Mouse (Mus musculus) C2C12 (cell line): ENCODE data around the gene Tdrd7. TPM values are rescaled to one million over a fixed set of nuclear protein-coding genes. Genes with fewer than 3 reads are reported as not detected.

Experiments used
- H3K27me3 ChIP-seq: one replicate; pipeline ENCODE4 v1.6.1; 2011; ENCODE audit not compliant: control insufficient read depth, insufficient read depth, insufficient read length
- H3K36me3 ChIP-seq: one replicate; pipeline ENCODE4 v1.6.1; 2011; ENCODE audit not compliant: control insufficient read depth, insufficient read depth
- H3K4me3 ChIP-seq: one replicate; pipeline ENCODE4 v1.5.1; 2011; ENCODE audit warnings: mild to moderate bottlenecking, control low read depth; ENCODE audit not compliant: poor library complexity, insufficient read depth, severe bottlenecking
- H3K79me2 ChIP-seq: one replicate; pipeline ENCODE4 v1.6.1; 2011; ENCODE audit not compliant: control insufficient read depth, insufficient read depth
- H3K79me3 ChIP-seq: one replicate; pipeline ENCODE4 v1.6.1; 2011; ENCODE audit warnings: low read depth, control low read depth
- H3ac ChIP-seq: one replicate; pipeline ENCODE3; 2011; ENCODE audit warnings: low read depth; ENCODE audit not compliant: control insufficient read depth, insufficient read length
- CEBPB ChIP-seq: IDR thresholded peaks from one replicate; pipeline ENCODE4 v1.6.1; 2011; ENCODE audit warnings: low read depth, mild to moderate bottlenecking, control low read depth, moderate library complexity
- CTCF ChIP-seq: IDR thresholded peaks from one replicate; pipeline ENCODE4 v1.5.1; 2011; ENCODE audit not compliant: control insufficient read depth, insufficient read depth, insufficient read length
- FOSL1 ChIP-seq: IDR thresholded peaks from one replicate; pipeline ENCODE4 v1.8.0; 2011; ENCODE audit warnings: mild to moderate bottlenecking, low read length; ENCODE audit not compliant: poor library complexity, insufficient read depth, severe bottlenecking
- MAX ChIP-seq: IDR thresholded peaks from one replicate; pipeline ENCODE4 v1.6.1; 2011; ENCODE audit warnings: mild to moderate bottlenecking, control low read depth
- MYOD1 ChIP-seq: IDR thresholded peaks from one replicate; pipeline ENCODE4 v1.6.1; 2011; ENCODE audit warnings: low read depth; ENCODE audit not compliant: control insufficient read depth, insufficient read length
- MYOG ChIP-seq: IDR thresholded peaks from one replicate; pipeline ENCODE4 v1.6.1; 2011; ENCODE audit not compliant: control insufficient read depth, insufficient read length; ENCODE audit errors: extremely low read depth
- USF1 ChIP-seq: IDR thresholded peaks from one replicate; pipeline ENCODE4 v1.6.1; 2011; ENCODE audit warnings: low read depth, mild to moderate bottlenecking, control low read depth, moderate library complexity
- long read RNA-seq, 2 experiments: library from polyadenylated mRNA; unstranded; transcript quantifications; one replicate each; pipeline ENCODE4 v2.0.0; 2019 to 2020
- polyA plus RNA-seq: library from polyadenylated mRNA; unstranded; fragments of >200 nt; fragmentation: generic; extraction: Trizol; gene quantifications from one replicate; pipeline ENCODE4 v1.2.1, GENCODE M21; 2012; ENCODE audit warnings: missing spikeins

Gene Tdrd7
- 18.0 TPM for polyA plus RNA-seq
- long read RNA-seq, experiment 1, partial matches to known transcripts, result 3 of 5 reads
- long read RNA-seq, experiment 1, other reads (novel, unspliced or antisense), result 1 of 5 reads
- long read RNA-seq, experiment 2, transcript Tdrd7-202 (17 exons, 3,655 nt), result major isoform, 70 of 140 reads
- long read RNA-seq, experiment 2, transcript Tdrd7-201 (17 exons, 3,716 nt), result minor isoform, 16 of 140 reads
- long read RNA-seq, experiment 2, partial matches to known transcripts, result 18 of 140 reads
- long read RNA-seq, experiment 2, other reads (novel, unspliced or antisense), result 36 of 140 reads

- TF ChIP-seq MAX, result no peak
- no peak for TF ChIP-seq CEBPB
- no peak for TF ChIP-seq MYOD1
- TF ChIP-seq CTCF, result no peak
- TF ChIP-seq MYOG, result no peak
- TF ChIP-seq FOSL1, result no peak
- no peak for TF ChIP-seq USF1
- peaks cover 32% of the 10 kb centered on the region for H3K79me2 ChIP-seq
- H3K4me3 ChIP-seq, result peak within 1 kb of the TSS; percentile 25
- no peaks in the 10 kb centered on the region for H3K27me3 ChIP-seq
- H3K79me3 ChIP-seq, result peaks cover 13% of the 10 kb centered on the region
- H3K36me3 ChIP-seq, result no peaks in the 10 kb centered on the region
- peak within 1 kb of the TSS; percentile 59 for H3ac ChIP-seq
Measured at GRCm38 (mm10) chr4:45964771-45965439, at the start of gene Tdrd7. Gene Tdrd7 (plus strand): TSS chr4:45965334.

- Histone ChIP-seq H3K4me3 (no peak overlapping the region), H3K27me3 (peaks cover 42% of the 10 kb centered on the region), H3K36me3 (no peaks in the 10 kb centered on the region), H3K79me3 (no peaks in the 10 kb centered on the region), H3ac (no peak overlapping the region), H3K79me2 (no peaks in the 10 kb centered on the region)
- TF ChIP-seq CTCF (no peak), MYOD1 (no peak), MYOG (no peak), FOSL1 (no peak), MAX (no peak), USF1 (no peak), CEBPB (no peak)
Measured at GRCm38 (mm10) chr4:45917091-45917490, 48.0 kb upstream of the Tdrd7 start.

GRCm38 (mm10) chr4:45921663-45922435 is 43.3 kb upstream of the Tdrd7 start:
- Histone ChIP-seq H3K79me3 (no peaks in the 10 kb centered on the region), H3K4me3 (no peak overlapping the region), H3ac (no peak overlapping the region), H3K27me3 (peaks cover 53% of the 10 kb centered on the region), H3K36me3 (no peaks in the 10 kb centered on the region), H3K79me2 (no peaks in the 10 kb centered on the region)
- TF ChIP-seq MAX (no peak), MYOG (no peak), FOSL1 (no peak), CEBPB (no peak), CTCF (no peak), MYOD1 (no peak)

GRCm38 (mm10) chr4:45924011-45924410 is 41.1 kb upstream of the Tdrd7 start:
- Histone ChIP-seq H3K4me3 (no peak overlapping the region), H3K36me3 (no peaks in the 10 kb centered on the region), H3ac (no peak overlapping the region), H3K27me3 (peaks cover 57% of the 10 kb centered on the region), H3K79me3 (no peaks in the 10 kb centered on the region), H3K79me2 (no peaks in the 10 kb centered on the region)
- TF ChIP-seq CEBPB (no peak), MYOD1 (no peak), CTCF (no peak), FOSL1 (no peak)

- Histone ChIP-seq H3K4me3 (no peak overlapping the region), H3K79me2 (no peaks in the 10 kb centered on the region), H3K79me3 (no peaks in the 10 kb centered on the region), H3K36me3 (no peaks in the 10 kb centered on the region), H3ac (no peak overlapping the region), H3K27me3 (peaks cover 74% of the 10 kb centered on the region)
- TF ChIP-seq MYOG (no peak), CTCF (no peak), USF1 (no peak), MAX (no peak), FOSL1 (no peak), CEBPB (no peak), MYOD1 (no peak)
Measured at GRCm38 (mm10) chr4:45928561-45928960, 36.6 kb upstream of the Tdrd7 start.
